Mouse (Mus musculus) ovary, postnatal 36 days (tissue): Measurements from ENCODE around the gene Ogfod3.

Experiments
- DNase-seq: peaks from one replicate; pipeline ENCODE4 v3.0.0; 2022; ENCODE audit warnings: low spot score, mixed read lengths

Gene Ogfod3

GRCm38 (mm10) chr11:121199851-121200250 lies 4.7 kb downstream of the Ogfod3 start:
- DNase-seq, result no peak

GRCm38 (mm10) chr11:121198622-121199021 lies 5.9 kb downstream of the Ogfod3 start:
- no peak for DNase-seq

GRCm38 (mm10) chr11:121193415-121193814 lies 11.1 kb downstream of the Ogfod3 start:
- no peak for DNase-seq

GRCm38 (mm10) chr11:121192742-121193141 lies 11.8 kb downstream of the Ogfod3 start:
- DNase-seq, result no peak

GRCm38 (mm10) chr11:121189681-121190080 lies 14.8 kb downstream of the Ogfod3 start:
- DNase-seq, result no peak

- DNase-seq, result peak; percentile 44
Measured at GRCm38 (mm10) chr11:121176285-121177270, 27.9 kb downstream of the Ogfod3 start.

GRCm38 (mm10) chr11:121174234-121174633 lies 30.3 kb downstream of the Ogfod3 start:
- DNase-seq, result no peak

DNA sequence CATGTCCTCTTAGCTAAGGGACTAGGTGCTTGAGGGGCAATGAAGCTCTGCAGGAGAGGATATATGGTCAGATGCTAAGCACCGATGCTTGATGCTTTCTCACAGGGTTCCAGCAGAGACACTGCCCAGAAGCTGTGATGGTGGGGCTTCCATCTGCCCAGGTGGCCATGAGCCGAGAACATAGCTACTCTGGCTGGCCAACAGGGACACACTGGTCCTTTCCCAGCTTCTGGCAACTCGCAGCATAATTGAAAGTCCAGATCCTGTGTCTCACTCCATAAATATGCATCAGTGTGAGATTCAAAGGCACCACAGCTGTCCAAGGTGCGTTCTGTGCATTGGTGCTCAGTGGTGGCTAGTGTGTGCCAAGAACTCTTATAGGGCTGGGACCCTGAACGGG lies 31.3 kb downstream of the Ogfod3 start:
- DNase-seq, result no peak

GRCm38 (mm10) chr11:121163751-121164150 lies 40.8 kb downstream of the Ogfod3 start:
- DNase-seq, result no peak

DNA sequence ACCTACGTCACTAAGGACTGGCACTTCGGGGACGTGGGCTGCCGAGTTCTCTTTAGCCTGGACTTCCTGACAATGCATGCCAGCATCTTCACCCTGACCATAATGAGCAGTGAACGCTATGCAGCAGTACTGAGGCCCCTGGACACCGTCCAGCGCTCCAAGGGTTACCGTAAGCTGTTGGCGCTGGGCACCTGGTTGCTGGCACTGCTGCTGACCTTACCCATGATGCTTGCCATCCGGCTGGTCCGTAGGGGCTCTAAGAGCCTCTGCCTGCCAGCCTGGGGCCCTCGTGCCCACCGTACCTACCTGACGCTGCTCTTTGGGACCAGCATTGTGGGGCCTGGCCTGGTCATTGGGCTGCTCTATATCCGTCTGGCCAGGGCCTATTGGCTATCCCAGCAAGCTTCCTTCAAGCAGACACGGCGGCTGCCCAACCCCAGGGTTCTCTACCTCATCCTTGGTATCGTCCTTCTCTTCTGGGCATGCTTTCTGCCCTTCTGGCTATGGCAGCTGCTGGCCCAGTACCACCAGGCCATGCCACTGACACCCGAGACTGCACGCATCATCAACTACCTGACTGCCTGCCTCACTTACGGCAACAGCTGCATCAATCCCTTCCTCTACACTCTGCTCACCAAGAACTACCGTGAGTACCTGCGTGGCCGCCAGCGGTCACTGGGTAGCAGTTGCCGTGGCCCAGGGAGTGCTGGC lies 43.7 kb downstream of the Ogfod3 start:
- DNase-seq, result no peak

- DNase-seq, result no peak
Measured at GRCm38 (mm10) chr11:121159971-121160370, 44.5 kb downstream of the Ogfod3 start, which contains the start of gene Uts2r. Gene Uts2r, plus strand, starts transcription at chr11:121160271.

- DNase-seq, result peak; percentile 20
Measured at GRCm38 (mm10) chr11:121156411-121156891, 48.1 kb downstream of the Ogfod3 start.

GRCm38 (mm10) chr11:121154203-121154602 lies 50.3 kb downstream of the Ogfod3 start:
- no peak for DNase-seq

DNA sequence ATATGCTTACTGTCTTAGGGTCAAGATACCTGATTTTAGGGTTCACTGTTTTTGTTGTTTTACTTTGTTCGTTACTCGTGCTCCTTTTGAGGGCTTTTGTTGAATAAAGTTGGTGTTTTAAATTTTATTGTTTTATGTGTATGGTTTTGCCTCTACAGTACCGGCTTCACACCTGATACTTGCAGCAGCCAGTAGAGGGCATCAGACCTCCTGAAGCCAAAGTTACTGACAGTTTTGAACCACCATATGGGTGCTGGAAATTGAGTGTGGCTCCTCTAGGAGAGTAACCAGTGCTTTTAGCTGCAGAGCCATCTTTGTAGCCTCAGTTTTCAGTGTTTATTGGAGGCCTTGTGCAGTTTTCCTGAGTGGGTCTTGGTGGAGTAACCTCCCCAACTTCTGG lies 56.3 kb downstream of the Ogfod3 start:
- no peak for DNase-seq

DNA sequence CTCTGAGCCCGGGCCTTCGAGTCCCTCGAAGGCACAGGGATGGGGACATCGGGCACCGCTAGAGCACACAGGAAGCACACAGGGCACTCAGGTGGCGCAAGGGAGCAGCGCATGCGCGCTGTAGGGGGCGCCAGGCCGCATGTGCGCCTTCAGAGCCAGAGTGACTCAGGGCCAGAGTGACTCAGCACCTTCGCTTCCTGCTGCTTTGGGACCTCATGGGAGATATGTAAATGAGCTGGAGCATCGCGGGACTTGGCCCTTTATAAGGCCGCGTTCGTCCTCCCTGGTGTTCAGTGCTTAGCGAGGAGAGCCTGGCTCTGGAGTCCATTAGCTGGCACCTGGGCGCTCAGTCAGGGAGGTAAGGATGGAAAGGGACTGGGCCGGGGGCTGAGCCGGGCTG lies 58.6 kb downstream of the Ogfod3 start, which contains the start of gene Tex19.1:
Gene Tex19.1, plus strand, starts transcription at position 279 of the 400 bp plus-strand sequence.
- no peak for DNase-seq

GRCm38 (mm10) chr11:121143325-121144015 lies 61.0 kb downstream of the Ogfod3 start:
- no peak for DNase-seq

DNA sequence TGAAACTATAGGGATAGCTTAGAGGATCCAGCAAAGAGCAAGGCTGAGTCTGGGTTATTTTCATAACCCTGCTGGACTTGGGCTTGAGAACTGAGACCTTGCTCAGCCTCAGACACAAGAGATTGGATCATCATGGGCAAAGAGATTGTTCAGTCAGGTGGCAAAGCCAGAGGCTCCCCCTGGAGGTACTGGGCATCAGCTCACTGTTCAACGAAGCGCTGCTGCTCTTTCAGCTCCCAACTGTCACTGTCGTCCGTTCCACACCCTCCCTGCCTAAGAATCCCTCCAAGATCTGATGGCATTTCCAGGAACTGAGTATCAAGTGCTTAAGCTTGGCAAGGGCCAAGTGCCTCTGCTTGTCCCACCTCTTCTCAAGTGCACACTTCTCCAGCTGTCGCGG lies 65.8 kb downstream of the Ogfod3 start:
- peak; percentile 41 for DNase-seq

DNA sequence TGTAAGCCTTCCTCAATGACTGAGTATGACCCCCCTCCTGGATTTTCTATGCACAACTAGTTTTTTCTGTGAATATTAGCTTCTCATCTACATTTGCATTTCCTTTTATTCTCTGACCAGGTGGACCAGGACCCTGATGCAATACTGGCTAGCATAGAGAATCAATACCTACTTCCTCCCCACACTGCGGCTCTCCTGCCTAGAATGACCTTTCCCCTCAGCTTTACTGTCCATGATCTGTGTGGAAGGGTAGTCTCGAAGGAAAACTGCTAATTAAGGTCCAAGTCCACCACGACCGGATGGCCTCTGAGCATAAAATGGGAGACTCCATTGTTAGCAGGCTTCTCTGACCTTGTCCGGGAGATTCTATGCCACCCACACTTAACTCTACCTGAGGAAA lies 66.8 kb downstream of the Ogfod3 start:
- no peak for DNase-seq

- DNase-seq, result no peak
Measured at GRCm38 (mm10) chr11:121134600-121134999, 69.9 kb downstream of the Ogfod3 start.

GRCm38 (mm10) chr11:121129616-121130015 lies 74.9 kb downstream of the Ogfod3 start:
- DNase-seq, result no peak
